Mouse (Mus musculus) stomach, postnatal 0 days (tissue): ENCODE data around the gene Smim23.

Experiments used
- CTCF ChIP-seq: IDR thresholded peaks from 2 replicates; pipeline ENCODE4 v1.5.1; 2016; ENCODE audit warnings: antibody characterized with exemption, low read depth, mild to moderate bottlenecking, moderate library complexity
- EP300 ChIP-seq: optimal IDR thresholded peaks from 2 replicates; pipeline ENCODE3; 2016; ENCODE audit warnings: antibody characterized with exemption

- TF ChIP-seq CTCF (no peak), EP300 (no peak)
Observed at GRCm38 (mm10) chr11:32840256-32840655, 15.9 kb upstream of the Smim23 start.
